ENCODE assay signal across 20 mouse cellular contexts in genomic region chr11:52354644-52355043, GRCm38 (mm10). TPM values are rescaled to one million over a fixed set of nuclear protein-coding genes. Genes with fewer than 3 reads are reported as not detected.
DNase-seq lines count a peak whose midpoint lies in the region; ATAC-seq and TF ChIP-seq lines count a peak whose summit lies in the region.
"Had no signal": no experiment of that assay in that cellular context is flagged by ENCODE, and none has a peak within 500 bp of the region (broad histone marks: within the 10 kb centered on the region; RNA-seq: fewer than 3 reads in every experiment).

No protein-coding gene starts in this region.

- no peak overlapping the region for H3K27ac ChIP-seq in forebrain, postnatal 0 days (ENCODE audit: low read depth, low read length)
- H3K27ac ChIP-seq in embryonic facial prominence, embryonic 10.5 days (replicated peaks), result no peak overlapping the region
- H3K27ac ChIP-seq: embryonic facial prominence, embryonic 15.5 days; forebrain, embryonic 10.5 days; heart, embryonic 10.5 days; hindbrain, embryonic 13.5 days; hindbrain, postnatal 0 days had no signal

- no peak for ATAC-seq in forebrain, postnatal 0 days
- ATAC-seq: forebrain, embryonic 14.5 days; hindbrain, postnatal 0 days had no signal

- 82% methylated on average over 5 of the region's 5 CpGs for WGBS in lung, adult 2 months
- 87% methylated on average over 5 of the region's 5 CpGs for WGBS in forebrain, postnatal 0 days
- WGBS in embryonic facial prominence, embryonic 10.5 days, result 83% methylated on average over 5 of the region's 5 CpGs

- TF ChIP-seq CTCF in lung, adult 2 months (IDR thresholded peaks at IDR 0.05; ENCODE audit: insufficient read depth, low read length), result 0 out of 2 replicates have a peak, but pooled peaks have one; percentile 1
- TF ChIP-seq CTCF in forebrain, postnatal 0 days (IDR thresholded peaks at IDR 0.05; ENCODE audit: low read depth), result no peak

- H3K4me1 ChIP-seq in lung, adult 2 months (ENCODE audit: control insufficient read depth, insufficient read depth, low read length), result peaks cover 1% of the 10 kb centered on the region; the same call in 1 of the 2 replicates
- peaks cover 1% of the 10 kb centered on the region; the same call in 1 of the 2 replicates for H3K4me1 ChIP-seq in forebrain, postnatal 0 days (ENCODE audit: insufficient read depth)
- peaks cover 24% of the 10 kb centered on the region for H3K4me1 ChIP-seq in embryonic facial prominence, embryonic 10.5 days

- H3K9ac ChIP-seq in forebrain, postnatal 0 days, result no peak overlapping the region
- H3K9ac ChIP-seq: embryonic facial prominence, embryonic 15.5 days; hindbrain, embryonic 13.5 days had no signal

- no peak for TF ChIP-seq POLR2A in lung, adult 2 months (IDR thresholded peaks at IDR 0.05; ENCODE audit: borderline replicate concordance, extremely low read depth, low read depth, low read length)

- no peak overlapping the region for H3K4me3 ChIP-seq in lung, adult 2 months (replicated peaks; ENCODE audit: extremely low read depth, low read depth, low read length)
- H3K4me3 ChIP-seq in forebrain, postnatal 0 days (ENCODE audit: low read depth, low read length), result no peak overlapping the region
- H3K4me3 ChIP-seq in embryonic facial prominence, embryonic 10.5 days, result no peak overlapping the region
- H3K4me3 ChIP-seq: embryonic facial prominence, embryonic 15.5 days; erythroblast, embryonic 14.5 days; forebrain, embryonic 10.5 days; heart, embryonic 10.5 days; hindbrain, embryonic 13.5 days had no signal

- H3K9me3 ChIP-seq in forebrain, postnatal 0 days (ENCODE audit: low read length), result no peaks in the 10 kb centered on the region
- no peaks in the 10 kb centered on the region for H3K9me3 ChIP-seq in embryonic facial prominence, embryonic 10.5 days
- H3K9me3 ChIP-seq: embryonic facial prominence, embryonic 15.5 days; forebrain, embryonic 10.5 days; heart, embryonic 10.5 days had no signal

- H3K4me2 ChIP-seq in forebrain, postnatal 0 days (ENCODE audit: low read depth), result no peak overlapping the region
- H3K4me2 ChIP-seq: embryonic facial prominence, embryonic 15.5 days; hindbrain, embryonic 13.5 days had no signal

- no peaks in the 10 kb centered on the region for H3K27me3 ChIP-seq in forebrain, postnatal 0 days (ENCODE audit: insufficient read depth, low read length)
- H3K27me3 ChIP-seq in embryonic facial prominence, embryonic 10.5 days (replicated peaks; ENCODE audit: low read depth, poor library complexity, severe bottlenecking), result no peaks in the 10 kb centered on the region
- H3K27me3 ChIP-seq: embryonic facial prominence, embryonic 15.5 days; hindbrain, embryonic 13.5 days had no signal

- H3K36me3 ChIP-seq in forebrain, postnatal 0 days (ENCODE audit: insufficient read depth), result no peaks in the 10 kb centered on the region
- no peaks in the 10 kb centered on the region for H3K36me3 ChIP-seq in embryonic facial prominence, embryonic 10.5 days (replicated peaks)
- H3K36me3 ChIP-seq: embryonic facial prominence, embryonic 15.5 days; forebrain, embryonic 10.5 days; heart, embryonic 10.5 days; hindbrain, embryonic 13.5 days had no signal

- DNase-seq in lung, adult 2 months, result no peak
- DNase-seq in lung, adult 18-20 months, result no peak
- peak; percentile 60 for DNase-seq in ES-CJ7 (ENCODE audit: low read depth, low spot score)
- DNase-seq in ZHBTc4 (ENCODE audit: low read depth, low spot score), result peak; percentile 60
- no peak for DNase-seq in forebrain, postnatal 0 days
- DNase-seq in embryonic facial prominence, embryonic 10.5 days (ENCODE audit: low spot score), result no peak
- no peak for DNase-seq in c-Kit-positive CD71-positive TER-119-positive erythroid progenitor cells, embryonic 14.5 days (ENCODE audit: low spot score)
- DNase-seq: adrenal gland, postnatal 10 days; cerebellum, adult 18-20 months; cerebellum, adult 9-11 months; cerebellum, postnatal 36 days; gastrocnemius, postnatal 36 days; heart, postnatal 10 days had no signal

RNA-seq across cellular contexts. Expression of gene Vdac1, which starts 6.0 kb away (rescaled TPM):
- 34.1 and 65.1 TPM in 2 replicates for polyA plus RNA-seq in lung, adult 2 months (2012; rRNA removed)
- 306 and 330 TPM in 2 replicates for total RNA-seq in forebrain, postnatal 0 days (2014; rRNA removed)
- polyA plus RNA-seq in forebrain, postnatal 0 days (2015; fragmentation: Nextera tagmentation; extraction: Ambion mirVana), result 327 and 401 TPM in 2 replicates
- 204 and 209 TPM in 2 replicates for polyA plus RNA-seq in embryonic facial prominence, embryonic 10.5 days (2016; fragmentation: Nextera tagmentation; extraction: Ambion mirVana)

RNA-seq across cellular contexts. Expression of gene 9530068E07Rik, which starts 41.6 kb away (rescaled TPM):
- polyA plus RNA-seq in lung, adult 2 months (2012; rRNA removed), result 160 and 194 TPM in 2 replicates
- total RNA-seq in forebrain, postnatal 0 days (2014; rRNA removed), result 97.9 and 115 TPM in 2 replicates
- 119 and 127 TPM in 2 replicates for polyA plus RNA-seq in forebrain, postnatal 0 days (2015; fragmentation: Nextera tagmentation; extraction: Ambion mirVana)
- 165 and 169 TPM in 2 replicates for polyA plus RNA-seq in embryonic facial prominence, embryonic 10.5 days (2016; fragmentation: Nextera tagmentation; extraction: Ambion mirVana)

Comparison
In these comparisons a context has a peak if more than half of its experiments do, and no peak if none do; other contexts are left out.
1. DNase-seq: peak in ES-CJ7 (single experiment) and ZHBTc4 (single experiment); none in lung, adult 2 months (single experiment), lung, adult 18-20 months (0 of 2), forebrain, postnatal 0 days (single experiment), embryonic facial prominence, embryonic 10.5 days (single experiment) and c-Kit-positive CD71-positive TER-119-positive erythroid progenitor cells, embryonic 14.5 days (single experiment).